In the genomic region with DNA sequence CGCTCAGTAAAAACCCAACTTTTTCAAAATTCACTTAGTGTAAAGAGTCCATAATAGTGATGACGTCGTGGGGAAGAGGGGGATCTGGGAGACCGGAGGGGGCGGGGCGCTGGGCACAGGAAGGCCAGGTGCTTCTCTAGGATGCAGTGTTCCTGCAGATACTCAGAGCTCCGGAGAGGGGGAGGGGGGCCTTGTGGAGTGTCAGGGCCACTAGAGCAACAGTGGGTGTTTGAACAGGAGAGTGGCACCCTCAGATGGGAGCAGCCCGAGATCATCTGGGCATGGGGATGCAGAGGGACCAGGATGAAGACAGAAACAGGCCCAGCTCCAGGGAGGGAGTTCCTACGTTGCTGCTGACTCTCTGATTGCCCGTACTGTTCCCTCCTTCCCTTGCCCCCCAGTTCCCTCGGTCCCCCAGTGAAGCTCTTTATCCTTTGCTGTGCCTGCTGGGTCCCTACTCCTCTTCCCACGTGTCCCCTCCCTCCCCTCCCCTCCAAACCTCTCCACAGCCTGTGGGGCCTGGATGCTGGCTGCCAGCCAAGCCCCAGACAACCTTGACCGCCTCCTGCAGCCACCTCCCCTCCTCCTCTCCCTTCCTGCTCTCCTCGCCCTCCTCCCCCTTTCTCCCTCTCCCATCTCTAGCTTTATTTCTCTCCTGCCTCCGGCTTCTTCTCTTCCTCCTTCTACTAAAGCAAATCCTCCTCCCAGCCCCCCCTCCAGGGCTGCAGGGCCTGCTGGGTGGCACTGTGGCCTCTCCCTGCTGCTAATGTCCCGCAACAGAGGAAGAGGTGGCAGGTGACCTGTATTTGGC, we compare ENCODE assay signal across 9 mouse cellular contexts. TPM values are rescaled to one million over a fixed set of nuclear protein-coding genes. Genes with fewer than 3 reads are reported as not detected.
DNase-seq lines count a peak whose midpoint lies in the region; ATAC-seq lines count a peak whose summit lies in the region.
"Had no signal": no experiment of that assay in that cellular context is flagged by ENCODE, and none has a peak within 500 bp of the region (broad histone marks: within the 10 kb centered on the region; RNA-seq: fewer than 3 reads in every experiment).

No protein-coding gene starts in this region.

- peak overlapping the region; percentile 92 for H3K27ac ChIP-seq in heart, embryonic 12.5 days (ENCODE audit: poor library complexity, severe bottlenecking)
- H3K27ac ChIP-seq in forebrain, embryonic 14.5 days (ENCODE audit: low read depth, low read length), result peak overlapping the region; percentile 66
- H3K27ac ChIP-seq in kidney, embryonic 15.5 days, result peak overlapping the region; percentile 94
- H3K27ac ChIP-seq in midbrain, embryonic 11.5 days (ENCODE audit: low read depth, low read length), result peak overlapping the region; percentile 32; the same call in 1 of the 2 replicates

- peaks cover 68% of the 10 kb centered on the region for H3K4me1 ChIP-seq in heart, embryonic 12.5 days (replicated peaks)
- H3K4me1 ChIP-seq in forebrain, embryonic 14.5 days (ENCODE audit: control insufficient read depth, insufficient read depth, low read length), result peaks cover 36% of the 10 kb centered on the region
- H3K4me1 ChIP-seq in kidney, embryonic 15.5 days, result peaks cover 89% of the 10 kb centered on the region
- H3K4me1 ChIP-seq in midbrain, embryonic 11.5 days (ENCODE audit: control insufficient read depth, insufficient read depth, low read length), result peaks cover 57% of the 10 kb centered on the region

- no peak for DNase-seq in heart, adult 9 months (ENCODE audit: low spot score in 2 of 2)
- DNase-seq in forebrain, embryonic 14.5 days (ENCODE audit: low spot score), result peak; percentile 78
- peak; percentile 89 for DNase-seq in midbrain, embryonic 11.5 days (ENCODE audit: low spot score, missing footprints)
- no peak for DNase-seq in frontal cortex, postnatal 14 days (ENCODE audit: low spot score in 2 of 2)
- DNase-seq in left cerebral cortex, adult 11 months (ENCODE audit: low spot score), result no peak
- DNase-seq in gastrocnemius, adult 18-20 months (ENCODE audit: low spot score), result no peak

- H3K4me2 ChIP-seq in heart, embryonic 12.5 days, result peak overlapping the region; percentile 51
- 0 out of 2 replicates have a peak overlapping the region, but pooled peaks have one; percentile 14 for H3K4me2 ChIP-seq in forebrain, embryonic 14.5 days (ENCODE audit: low read length)
- H3K4me2 ChIP-seq in kidney, embryonic 15.5 days, result peak overlapping the region; percentile 51
- no peak overlapping the region for H3K4me2 ChIP-seq in midbrain, embryonic 11.5 days

- WGBS in heart, embryonic 12.5 days, result 12% methylated on average over 16 of the region's 16 CpGs
- 7% methylated on average over 16 of the region's 16 CpGs for WGBS in forebrain, embryonic 14.5 days
- WGBS in kidney, embryonic 15.5 days, result 9% methylated on average over 15 of the region's 16 CpGs
- 16% methylated on average over 15 of the region's 16 CpGs for WGBS in midbrain, embryonic 11.5 days

- H3K9me3 ChIP-seq in heart, embryonic 12.5 days (replicated peaks), result no peaks in the 10 kb centered on the region
- no peaks in the 10 kb centered on the region for H3K9me3 ChIP-seq in forebrain, embryonic 14.5 days (replicated peaks; ENCODE audit: control insufficient read depth, low read length)
- no peaks in the 10 kb centered on the region for H3K9me3 ChIP-seq in kidney, embryonic 15.5 days (replicated peaks)
- no peaks in the 10 kb centered on the region for H3K9me3 ChIP-seq in midbrain, embryonic 11.5 days (ENCODE audit: control insufficient read depth, low read length)
- H3K9me3 ChIP-seq: G1E had no signal

- peaks cover 33% of the 10 kb centered on the region for H3K36me3 ChIP-seq in heart, embryonic 12.5 days
- H3K36me3 ChIP-seq in forebrain, embryonic 14.5 days (ENCODE audit: control insufficient read depth, insufficient read depth, low read length), result peaks cover 31% of the 10 kb centered on the region
- H3K36me3 ChIP-seq in kidney, embryonic 15.5 days, result peaks cover 33% of the 10 kb centered on the region
- peaks cover 6% of the 10 kb centered on the region for H3K36me3 ChIP-seq in midbrain, embryonic 11.5 days (ENCODE audit: control insufficient read depth, insufficient read depth, low read length)

- peak overlapping the region; percentile 1; the same call in 1 of the 2 replicates for H3K4me3 ChIP-seq in heart, embryonic 12.5 days
- no peak overlapping the region for H3K4me3 ChIP-seq in forebrain, embryonic 14.5 days (ENCODE audit: low read depth, low read length)
- H3K4me3 ChIP-seq in kidney, embryonic 15.5 days (replicated peaks), result peak overlapping the region; percentile 17; the same call in 1 of the 2 replicates
- H3K4me3 ChIP-seq in midbrain, embryonic 11.5 days (ENCODE audit: low read depth, low read length), result no peak overlapping the region

- H3K9ac ChIP-seq in heart, embryonic 12.5 days, result peak overlapping the region; percentile 61
- H3K9ac ChIP-seq in forebrain, embryonic 14.5 days (ENCODE audit: low read length), result 0 out of 2 replicates have a peak overlapping the region, but pooled peaks have one; percentile 35
- H3K9ac ChIP-seq in kidney, embryonic 15.5 days, result no peak overlapping the region
- peak overlapping the region; percentile 34; the same call in 1 of the 2 replicates for H3K9ac ChIP-seq in midbrain, embryonic 11.5 days (ENCODE audit: low read length)

- 0 out of 2 replicates have a peak, but pooled peaks cover 6% of the 10 kb centered on the region for H3K27me3 ChIP-seq in heart, embryonic 12.5 days (replicated peaks)
- peaks cover 22% of the 10 kb centered on the region for H3K27me3 ChIP-seq in forebrain, embryonic 14.5 days (replicated peaks; ENCODE audit: control insufficient read depth, insufficient read depth, low read length)
- peaks cover 13% of the 10 kb centered on the region for H3K27me3 ChIP-seq in kidney, embryonic 15.5 days
- peaks cover 43% of the 10 kb centered on the region for H3K27me3 ChIP-seq in midbrain, embryonic 11.5 days (ENCODE audit: control insufficient read depth, insufficient read depth, low read length)

- peak; percentile 20; the same call in 1 of the 2 replicates for ATAC-seq in heart, embryonic 12.5 days (ENCODE audit: insufficient number of reproducible peaks, low FRiP score)
- no peak for ATAC-seq in forebrain, embryonic 14.5 days
- peak; percentile 23 for ATAC-seq in kidney, embryonic 15.5 days (replicated peaks; ENCODE audit: low FRiP score)
- no peak for ATAC-seq in midbrain, embryonic 11.5 days (ENCODE audit: low FRiP score)

RNA-seq across cellular contexts. Expression of a gene that starts 5.8 kb away (rescaled TPM):
- polyA plus RNA-seq in heart, embryonic 12.5 days (2016; fragmentation: Nextera tagmentation; extraction: Ambion mirVana), result 25.8 and 30.8 TPM in 2 replicates
- 12.0 and 17.2 TPM in 2 replicates for polyA plus RNA-seq in forebrain, embryonic 14.5 days (2014; fragmentation: Nextera tagmentation; extraction: Ambion mirVana)
- 39.3 and 45.6 TPM in 2 replicates for polyA plus RNA-seq in kidney, embryonic 15.5 days (2015; fragmentation: Nextera tagmentation; extraction: Ambion mirVana)
- 6.0 and 6.2 TPM in 2 replicates for polyA plus RNA-seq in midbrain, embryonic 11.5 days (2014; fragmentation: Nextera tagmentation; extraction: Ambion mirVana)
- total RNA-seq in gastrocnemius, adult 18-20 months (2021), result 1 to 10 TPM; 4.9 to 7.4 TPM

RNA-seq across cellular contexts. Expression of a gene that starts 9.3 kb away (rescaled TPM):
- 636 and 677 TPM in 2 replicates for polyA plus RNA-seq in heart, embryonic 12.5 days (2016; fragmentation: Nextera tagmentation; extraction: Ambion mirVana)
- 415 and 532 TPM in 2 replicates for polyA plus RNA-seq in forebrain, embryonic 14.5 days (2014; fragmentation: Nextera tagmentation; extraction: Ambion mirVana)
- polyA plus RNA-seq in kidney, embryonic 15.5 days (2015; fragmentation: Nextera tagmentation; extraction: Ambion mirVana), result 535 and 630 TPM in 2 replicates
- 306 and 325 TPM in 2 replicates for polyA plus RNA-seq in midbrain, embryonic 11.5 days (2014; fragmentation: Nextera tagmentation; extraction: Ambion mirVana)
- total RNA-seq in gastrocnemius, adult 18-20 months (2021), result 100 to 1,000 TPM; 947 to 962 TPM

RNA-seq across cellular contexts. Expression of a gene that starts 23.6 kb away (rescaled TPM):
- 58.4 and 66.2 TPM in 2 replicates for polyA plus RNA-seq in heart, embryonic 12.5 days (2016; fragmentation: Nextera tagmentation; extraction: Ambion mirVana)
- polyA plus RNA-seq in forebrain, embryonic 14.5 days (2014; fragmentation: Nextera tagmentation; extraction: Ambion mirVana), result 97.6 and 98.9 TPM in 2 replicates
- polyA plus RNA-seq in kidney, embryonic 15.5 days (2015; fragmentation: Nextera tagmentation; extraction: Ambion mirVana), result 79.0 and 88.6 TPM in 2 replicates
- polyA plus RNA-seq in midbrain, embryonic 11.5 days (2014; fragmentation: Nextera tagmentation; extraction: Ambion mirVana), result 55.8 and 59.3 TPM in 2 replicates
- total RNA-seq in gastrocnemius, adult 18-20 months (2021), result 10 to 100 TPM; 26.2 to 31.8 TPM

RNA-seq across cellular contexts. Expression of a gene that starts 32.3 kb away (rescaled TPM):
- polyA plus RNA-seq in heart, embryonic 12.5 days (2016; fragmentation: Nextera tagmentation; extraction: Ambion mirVana), result 27.2 and 27.4 TPM in 2 replicates
- 2.4 and 2.5 TPM in 2 replicates for polyA plus RNA-seq in forebrain, embryonic 14.5 days (2014; fragmentation: Nextera tagmentation; extraction: Ambion mirVana)
- 15.6 and 16.8 TPM in 2 replicates for polyA plus RNA-seq in kidney, embryonic 15.5 days (2015; fragmentation: Nextera tagmentation; extraction: Ambion mirVana)
- 4.6 and 6.0 TPM in 2 replicates for polyA plus RNA-seq in midbrain, embryonic 11.5 days (2014; fragmentation: Nextera tagmentation; extraction: Ambion mirVana)
- total RNA-seq in gastrocnemius, adult 18-20 months (2021), result 1 to 10 TPM; 4.5 to 6.1 TPM

RNA-seq across cellular contexts. Expression of a gene that starts 37.5 kb away (rescaled TPM):
- 0.50 and 0.72 TPM in 2 replicates for polyA plus RNA-seq in heart, embryonic 12.5 days (2016; fragmentation: Nextera tagmentation; extraction: Ambion mirVana)
- polyA plus RNA-seq in forebrain, embryonic 14.5 days (2014; fragmentation: Nextera tagmentation; extraction: Ambion mirVana), result 0.81 and 1.0 TPM in 2 replicates
- 0.62 and 0.84 TPM in 2 replicates for polyA plus RNA-seq in kidney, embryonic 15.5 days (2015; fragmentation: Nextera tagmentation; extraction: Ambion mirVana)
- 0.47 and 0.89 TPM in 2 replicates for polyA plus RNA-seq in midbrain, embryonic 11.5 days (2014; fragmentation: Nextera tagmentation; extraction: Ambion mirVana)
- total RNA-seq in gastrocnemius, adult 18-20 months (2021), result 1 to 10 TPM; 3.1 to 3.3 TPM

Comparison
In these comparisons a context has a peak if more than half of its experiments do, and no peak if none do; other contexts are left out.
1. ATAC-seq: peak in heart, embryonic 12.5 days (single experiment) and kidney, embryonic 15.5 days (single experiment); none in forebrain, embryonic 14.5 days (single experiment) and midbrain, embryonic 11.5 days (single experiment).
2. H3K27ac ChIP-seq: peak in every context shown above with its lines; median percentile 94 in kidney, embryonic 15.5 days; 92 in heart, embryonic 12.5 days; 66 in forebrain, embryonic 14.5 days; 32 in midbrain, embryonic 11.5 days.
3. H3K4me3 ChIP-seq: peak in heart, embryonic 12.5 days (single experiment) and kidney, embryonic 15.5 days (single experiment); none in forebrain, embryonic 14.5 days (single experiment) and midbrain, embryonic 11.5 days (single experiment).
4. DNase-seq: peak in forebrain, embryonic 14.5 days (single experiment) and midbrain, embryonic 11.5 days (single experiment); none in heart, adult 9 months (0 of 2), frontal cortex, postnatal 14 days (0 of 2), left cerebral cortex, adult 11 months (single experiment) and gastrocnemius, adult 18-20 months (single experiment).